ENCODE assay signal across 9 mouse cellular contexts in genomic region chr11:82045471-82045870, GRCm38 (mm10). TPM values are rescaled to one million over a fixed set of nuclear protein-coding genes. Genes with fewer than 3 reads are reported as not detected.
DNase-seq lines count a peak whose midpoint lies in the region; ATAC-seq lines count a peak whose summit lies in the region.
"Had no signal": no experiment of that assay in that cellular context is flagged by ENCODE, and none has a peak within 500 bp of the region (broad histone marks: within the 10 kb centered on the region; RNA-seq: fewer than 3 reads in every experiment).

Gene Ccl7, plus strand, starts transcription at chr11:82045712.

- H3K27ac ChIP-seq in heart, embryonic 14.5 days (replicated peaks in 1 of 2; ENCODE audit: control insufficient read depth in 1 of 2, insufficient read depth in 1 of 2, low read depth in 2 of 2, low read length in 2 of 2): peak within 1 kb of the TSS; percentile 51 to 52
- H3K27ac ChIP-seq: layer of hippocampus, adult 2 months had no signal

- no peak within 1 kb of the TSS for H3K4me2 ChIP-seq in heart, embryonic 14.5 days (ENCODE audit: low read length)

- no peak within 1 kb of the TSS for H3K4me3 ChIP-seq in heart, embryonic 14.5 days (ENCODE audit: control insufficient read depth in 1 of 2, insufficient read depth in 1 of 2, low read depth in 1 of 2, low read length in 2 of 2)
- H3K4me3 ChIP-seq: layer of hippocampus, adult 2 months had no signal

- DNase-seq in cerebellum, postnatal 25 days: peak; percentile 18 to 30
- no peak for DNase-seq in cerebellum, adult 9-10 months
- peak; percentile 5 for DNase-seq in testis, postnatal 14 days (ENCODE audit: low spot score)
- DNase-seq in testis, postnatal 10 days (ENCODE audit: low spot score): no peak
- no peak for DNase-seq in layer of hippocampus, adult 8-10 months (ENCODE audit: low spot score in 2 of 2)

- peaks cover 0 to 2% of the 10 kb centered on the region in 2 experiments; a peak in 1 of 4 replicates for H3K4me1 ChIP-seq in heart, embryonic 14.5 days (ENCODE audit: control insufficient read depth in 2 of 2, insufficient read depth in 2 of 2, low read length in 2 of 2)

- no peaks in the 10 kb centered on the region for H3K36me3 ChIP-seq in heart, embryonic 14.5 days (ENCODE audit: control insufficient read depth, insufficient read depth, low read length)

- H3K9me3 ChIP-seq in heart, embryonic 14.5 days (ENCODE audit: control insufficient read depth, low read length): no peaks in the 10 kb centered on the region

- ATAC-seq in heart, embryonic 14.5 days (ENCODE audit: insufficient number of reproducible peaks, insufficient read depth, low FRiP score, low read depth): 0 out of 2 replicates have a peak, but pooled peaks have one; percentile 21
- ATAC-seq in CD4-positive, CD25-positive, alpha-beta regulatory T cell, adult 4 months: no peak
- ATAC-seq in erythroid progenitor cell, adult 5-6 weeks (replicated peaks; ENCODE audit: low FRiP score, poor library complexity, severe bottlenecking): no peak

- 56% methylated on average over 3 of the region's 3 CpGs for WGBS in heart, embryonic 14.5 days

- no peak within 1 kb of the TSS for H3K9ac ChIP-seq in heart, embryonic 14.5 days (ENCODE audit: low read length)

- no peaks in the 10 kb centered on the region for H3K27me3 ChIP-seq in heart, embryonic 14.5 days (ENCODE audit: control insufficient read depth, insufficient read depth, low read length)

RNA-seq across cellular contexts. Expression of gene Ccl7, which starts in this region (rescaled TPM):
- 3.2 and 3.9 TPM in 2 replicates for polyA plus RNA-seq in heart, embryonic 14.5 days (2014; fragmentation: Nextera tagmentation; extraction: Ambion mirVana)
- not detected for polyA plus RNA-seq in CD4-positive, CD25-positive, alpha-beta regulatory T cell, adult 4 months (2017; shearing (Covaris generic))
- total RNA-seq in erythroid progenitor cell, adult 5-6 weeks (2015; ENCODE audit: low replicate concordance): not detected in 2 replicates
- not detected in 2 replicates for total RNA-seq in erythroid progenitor cell, adult 5-6 weeks (2017; ENCODE audit: low replicate concordance)
- total RNA-seq in layer of hippocampus, adult 8-10 months (2022): not detected
- total RNA-seq: layer of hippocampus, adult 2 months had no signal

Comparison
In these comparisons a context has a peak if more than half of its experiments do, and no peak if none do; other contexts are left out.
1. DNase-seq: peak in cerebellum, postnatal 25 days (2 of 2) and testis, postnatal 14 days (single experiment); none in cerebellum, adult 9-10 months (single experiment), testis, postnatal 10 days (single experiment) and layer of hippocampus, adult 8-10 months (0 of 2).